Mouse (Mus musculus) lung, embryonic 15.5 days (tissue): ENCODE measurements around the gene Det1. TPM values are rescaled to one million over a fixed set of nuclear protein-coding genes. Genes with fewer than 3 reads are reported as not detected.

Source experiments
- ATAC-seq: fragments of 200-750 bp; cut with Nextera tagmentation; 2 replicates; pipeline ENCODE4 v1.8.0; 2017; ENCODE audit warnings: moderate number of reproducible peaks, borderline replicate concordance; ENCODE audit not compliant: low FRiP score, low TSS enrichment; ENCODE audit errors: extremely low read depth
- H3K27ac ChIP-seq: fragments of 300-500 bp; sonication (generic); 2 replicates; pipeline ENCODE4 v1.5.1; 2015; ENCODE audit warnings: moderate library complexity, mild to moderate bottlenecking, inconsistent platforms
- H3K27me3 ChIP-seq: fragments of 300-500 bp; sonication (generic); 2 replicates; pipeline ENCODE4 v1.6.1; 2015; ENCODE audit warnings: inconsistent platforms
- H3K36me3 ChIP-seq: fragments of 300-500 bp; sonication (generic); 2 replicates; pipeline ENCODE4 v1.6.1; 2015; ENCODE audit warnings: inconsistent platforms
- H3K4me1 ChIP-seq: fragments of 300-500 bp; sonication (generic); 2 replicates; pipeline ENCODE4 v1.6.1; 2015; ENCODE audit warnings: inconsistent platforms
- H3K4me2 ChIP-seq: fragments of 300-500 bp; sonication (generic); 2 replicates; pipeline ENCODE4 v1.6.1; 2015; ENCODE audit warnings: inconsistent platforms, mild to moderate bottlenecking, moderate library complexity
- H3K4me3 ChIP-seq: fragments of 300-500 bp; sonication (generic); 2 replicates; pipeline ENCODE4 v1.5.1; 2015; ENCODE audit warnings: mild to moderate bottlenecking, inconsistent platforms
- H3K9ac ChIP-seq: fragments of 300-500 bp; sonication (generic); 2 replicates; pipeline ENCODE4 v1.6.1; 2015; ENCODE audit warnings: inconsistent platforms
- H3K9me3 ChIP-seq: fragments of 300-500 bp; sonication (generic); 2 replicates; pipeline ENCODE4 v1.6.1; 2016; ENCODE audit warnings: inconsistent platforms
- WGBS: fragments of 180-500 bp; shearing (Covaris S2); methylation state at CpG from one replicate; pipeline ENCODE4 v1.1.7; 2015; 5-methylcytosine and 5-hydroxymethylcytosine counted together
- polyA plus RNA-seq: library from polyadenylated mRNA; unstranded; fragments of >200 nt; fragmentation: Nextera tagmentation; extraction: Ambion mirVana; gene quantifications from 2 replicates; pipeline ENCODE4 v1.2.1, GENCODE M21; 2015

Det1 gene
- 17.9 and 19.1 TPM in 2 replicates for polyA plus RNA-seq

DNA sequence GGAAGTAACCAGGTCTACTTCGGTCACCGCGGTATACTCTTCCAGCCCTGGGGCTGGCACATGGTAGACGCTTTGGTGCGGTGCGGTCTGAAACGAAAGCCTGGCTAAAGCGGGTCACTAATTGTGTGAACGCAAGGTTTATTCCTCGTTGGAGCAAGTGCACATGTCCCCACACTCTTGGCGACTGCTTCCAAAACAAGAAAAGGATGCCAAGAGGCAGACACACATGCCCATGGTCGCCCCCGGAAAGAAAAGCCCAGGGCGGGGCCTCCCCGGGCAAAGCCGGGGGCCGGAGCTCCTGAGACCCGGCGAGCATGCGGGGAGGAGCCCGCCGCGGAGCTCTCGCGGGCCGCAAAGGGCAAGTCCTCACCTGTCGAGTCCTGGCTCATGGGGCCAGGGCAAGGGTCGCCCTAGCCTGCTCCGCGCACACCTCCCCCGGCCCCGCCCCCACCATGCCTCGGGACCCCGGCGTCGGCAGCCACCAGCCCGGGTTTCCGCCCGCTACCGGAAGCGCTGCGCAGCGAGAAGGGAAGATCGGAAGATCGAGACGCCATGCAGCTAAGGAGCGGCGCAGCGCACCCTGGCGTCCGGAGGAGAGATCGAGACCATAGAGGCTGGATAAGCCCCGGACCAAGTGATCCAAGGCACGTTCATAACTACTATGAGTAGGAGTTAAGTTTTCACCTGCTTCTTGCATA, at the start of gene Det1:
Det1 (minus strand) TSS at position 527 of the 698 bp plus-strand sequence.
- Histone ChIP-seq H3K9me3 (no peaks in the 10 kb centered on the region), H3K4me3 (peak within 1 kb of the TSS; percentile 95), H3K36me3 (peaks cover 18% of the 10 kb centered on the region), H3K9ac (peak within 1 kb of the TSS; percentile 90), H3K27ac (peak within 1 kb of the TSS; percentile 72), H3K4me2 (peak within 1 kb of the TSS; percentile 66), H3K4me1 (peaks cover 8% of the 10 kb centered on the region), H3K27me3 (no peaks in the 10 kb centered on the region)
- peak; percentile 91 for ATAC-seq
- under 1% methylated on average over 54 of the region's 54 CpGs for WGBS

DNA sequence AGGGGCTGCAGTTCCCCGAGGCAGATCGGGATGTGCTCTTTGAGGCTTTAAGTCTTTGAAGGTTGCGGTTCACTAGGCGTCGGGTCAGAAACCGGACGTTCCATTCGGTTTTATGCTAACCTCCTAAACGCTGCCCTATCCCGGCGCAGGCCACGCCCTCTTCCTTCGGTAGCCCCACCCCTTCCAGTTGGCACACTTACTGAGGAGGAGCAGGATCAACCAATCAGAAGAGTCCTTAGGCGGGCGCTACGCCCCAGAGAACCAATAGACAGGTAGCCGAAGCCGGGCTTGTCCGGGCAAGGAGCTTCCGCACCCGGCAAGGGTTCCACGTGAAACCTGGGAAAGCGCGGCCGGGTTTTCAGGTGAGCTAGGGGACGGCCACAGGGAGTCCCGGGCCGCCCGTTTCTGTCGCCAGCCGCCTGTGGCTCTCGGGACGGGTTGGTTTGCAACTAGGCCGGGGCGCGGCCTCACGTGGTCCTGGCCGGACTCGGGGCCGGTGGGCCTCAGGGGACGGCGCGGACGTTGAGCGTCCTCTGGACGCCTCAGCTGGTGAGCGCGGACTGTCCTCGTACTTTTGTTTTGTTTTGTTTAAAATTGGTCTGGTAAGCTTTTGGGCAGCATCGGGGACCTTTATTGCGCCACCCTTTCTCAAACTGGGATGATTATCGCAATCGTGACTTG, 48.7 kb upstream of the Det1 start, which contains the start of gene Aen:
Aen (plus strand) TSS at position 202 of the 681 bp plus-strand sequence.
- Histone ChIP-seq H3K4me3 (peak within 1 kb of the TSS; percentile 82), H3K9me3 (no peaks in the 10 kb centered on the region), H3K36me3 (peaks cover 2% of the 10 kb centered on the region; the same call in 1 of the 2 replicates), H3K9ac (peak within 1 kb of the TSS; percentile 58), H3K4me2 (peak within 1 kb of the TSS; percentile 80), H3K27ac (no peak within 1 kb of the TSS), H3K27me3 (no peaks in the 10 kb centered on the region), H3K4me1 (peaks cover 19% of the 10 kb centered on the region)
- peak; percentile 98 for ATAC-seq
- WGBS, result 2% methylated on average over 53 of the region's 53 CpGs

- Histone ChIP-seq H3K9ac (peak overlapping the region; percentile 17; the same call in 1 of the 2 replicates), H3K27ac (no peak overlapping the region)
- 53% methylated on average over 13 of the region's 13 CpGs for WGBS
These were observed 48.1 kb upstream of the Det1 start for GRCm38 (mm10) chr7:78895021-78895652.

DNA sequence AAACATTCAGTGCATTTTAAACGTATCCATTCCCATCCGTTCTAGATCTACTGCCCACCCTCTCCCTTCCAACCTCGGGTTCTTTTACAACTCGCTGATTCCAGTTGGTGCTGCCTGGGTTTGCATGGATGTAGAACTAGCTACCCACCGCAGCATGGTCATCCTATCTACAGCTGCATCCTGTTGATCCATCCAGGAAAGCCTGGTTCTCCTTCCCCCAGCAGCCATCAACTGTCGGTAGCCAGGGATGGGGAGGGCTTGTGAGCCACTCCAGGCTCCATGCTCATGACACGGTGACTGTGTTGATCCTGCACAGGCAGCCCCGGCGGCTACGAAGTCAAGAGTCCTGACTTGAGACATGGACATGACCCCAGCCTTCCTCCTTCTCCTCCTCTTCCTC, 46.9 kb upstream of the Det1 start:
- Histone ChIP-seq H3K27ac (no peak overlapping the region), H3K4me2 (no peak overlapping the region), H3K27me3 (peaks cover 4% of the 10 kb centered on the region; the same call in 1 of the 2 replicates), H3K4me3 (no peak overlapping the region), H3K4me1 (peaks cover 19% of the 10 kb centered on the region), H3K9me3 (no peaks in the 10 kb centered on the region), H3K36me3 (peaks cover 2% of the 10 kb centered on the region; the same call in 1 of the 2 replicates), H3K9ac (no peak overlapping the region)
- WGBS, result 78% methylated on average over 10 of the region's 10 CpGs
- no peak for ATAC-seq

More at GRCm38 (mm10) chr7:78895021-78895652, 48.1 kb upstream of the Det1 start:
- Histone ChIP-seq H3K4me2 (peak overlapping the region; percentile 80), H3K36me3 (peaks cover 2% of the 10 kb centered on the region; the same call in 1 of the 2 replicates), H3K27me3 (no peaks in the 10 kb centered on the region), H3K4me1 (peaks cover 19% of the 10 kb centered on the region), H3K9me3 (no peaks in the 10 kb centered on the region), H3K4me3 (peak overlapping the region; percentile 82)
- ATAC-seq, result no peak

GRCm38 (mm10) chr7:78890641-78891040, 43.6 kb upstream of the Det1 start:
- Histone ChIP-seq H3K4me1 (0 out of 2 replicates have a peak, but pooled peaks cover 4% of the 10 kb centered on the region), H3K27ac (no peak overlapping the region), H3K9ac (no peak overlapping the region), H3K4me2 (no peak overlapping the region), H3K27me3 (peaks cover 18% of the 10 kb centered on the region), H3K9me3 (no peaks in the 10 kb centered on the region), H3K36me3 (no peaks in the 10 kb centered on the region), H3K4me3 (no peak overlapping the region)
- 1% methylated on average over 16 of the region's 16 CpGs for WGBS
- no peak for ATAC-seq

DNA sequence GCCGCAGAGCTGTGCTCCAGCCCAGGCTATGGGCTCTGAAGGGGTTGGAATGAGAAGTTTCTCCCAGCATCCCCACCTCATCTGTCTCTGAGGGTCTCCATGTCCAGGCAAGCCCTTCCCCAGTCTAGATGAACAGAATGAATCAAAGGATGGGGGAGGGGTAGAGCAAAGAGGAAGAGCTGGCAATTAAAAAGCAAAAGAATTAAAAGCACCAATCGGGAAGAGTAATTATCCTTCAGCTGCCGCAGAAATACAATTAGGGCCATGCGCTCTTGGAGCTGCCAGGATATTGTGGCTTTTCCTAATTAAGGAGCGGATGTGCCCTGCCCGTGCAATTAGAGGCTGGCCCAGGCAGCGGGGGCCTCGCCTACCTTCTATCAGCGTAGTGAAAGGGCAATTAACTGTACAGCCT, 40.4 kb upstream of the Det1 start:
- no peaks in the 10 kb centered on the region for H3K36me3 ChIP-seq
- H3K27ac ChIP-seq, result no peak overlapping the region
- WGBS, result 70% methylated on average over 9 of the region's 9 CpGs
- no peak for ATAC-seq
- peaks cover 7% of the 10 kb centered on the region; the same call in 1 of the 2 replicates for H3K4me1 ChIP-seq
- no peak overlapping the region for H3K4me3 ChIP-seq
- H3K27me3 ChIP-seq, result peaks cover 49% of the 10 kb centered on the region
- H3K9ac ChIP-seq, result no peak overlapping the region
- H3K4me2 ChIP-seq, result no peak overlapping the region
- no peaks in the 10 kb centered on the region for H3K9me3 ChIP-seq

DNA sequence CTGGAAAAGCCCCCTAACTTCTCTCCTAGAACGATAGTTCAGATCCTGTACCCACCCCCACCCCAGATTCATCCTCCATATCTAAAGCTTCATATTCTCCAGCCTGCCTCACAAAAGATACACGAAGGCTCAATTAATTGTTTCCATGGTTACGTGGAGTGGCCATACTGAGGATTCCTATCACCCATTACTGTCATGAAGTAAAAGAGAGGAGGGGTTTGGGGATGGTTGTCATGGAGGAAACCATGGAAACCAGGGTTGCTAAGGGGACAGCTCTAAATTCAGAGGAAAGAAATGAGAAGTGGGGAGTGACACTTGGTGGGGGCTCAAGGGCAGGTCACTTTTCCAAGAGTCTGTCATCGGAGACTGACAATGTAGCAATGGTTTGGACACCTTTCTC, 39.4 kb upstream of the Det1 start:
- Histone ChIP-seq H3K4me2 (no peak overlapping the region), H3K4me1 (peaks cover 9% of the 10 kb centered on the region; the same call in 1 of the 2 replicates), H3K36me3 (no peaks in the 10 kb centered on the region), H3K27me3 (peaks cover 57% of the 10 kb centered on the region), H3K4me3 (no peak overlapping the region), H3K9me3 (no peaks in the 10 kb centered on the region), H3K27ac (no peak overlapping the region), H3K9ac (no peak overlapping the region)
- no peak for ATAC-seq
- WGBS, result 60% methylated on average over 4 of the region's 4 CpGs

DNA sequence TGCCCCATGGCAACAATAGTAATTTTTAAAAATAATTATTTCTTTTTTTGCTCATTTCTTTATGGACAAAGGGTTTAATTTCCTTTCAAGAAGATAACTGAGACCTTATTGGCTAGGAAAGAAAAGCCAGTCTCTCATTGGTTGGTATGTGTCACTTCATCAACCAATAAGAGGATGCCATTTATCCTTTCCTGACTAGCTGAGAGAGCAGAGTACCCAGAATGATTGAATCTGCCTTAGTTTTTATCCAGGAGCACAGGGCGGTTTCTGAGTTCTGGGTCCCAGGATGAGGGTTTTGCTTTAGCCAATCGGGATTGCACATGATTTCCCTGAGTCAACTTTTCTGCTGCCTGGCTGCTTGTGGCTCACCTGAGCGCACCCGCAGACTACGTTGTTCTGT, 38.3 kb upstream of the Det1 start:
- peaks cover 9% of the 10 kb centered on the region; the same call in 1 of the 2 replicates for H3K4me1 ChIP-seq
- WGBS, result 72% methylated on average over 5 of the region's 5 CpGs
- no peaks in the 10 kb centered on the region for H3K9me3 ChIP-seq
- peaks cover 66% of the 10 kb centered on the region for H3K27me3 ChIP-seq
- no peak overlapping the region for H3K4me3 ChIP-seq
- no peaks in the 10 kb centered on the region for H3K36me3 ChIP-seq
- no peak overlapping the region for H3K27ac ChIP-seq
- no peak for ATAC-seq
- no peak overlapping the region for H3K4me2 ChIP-seq
- no peak overlapping the region for H3K9ac ChIP-seq

DNA sequence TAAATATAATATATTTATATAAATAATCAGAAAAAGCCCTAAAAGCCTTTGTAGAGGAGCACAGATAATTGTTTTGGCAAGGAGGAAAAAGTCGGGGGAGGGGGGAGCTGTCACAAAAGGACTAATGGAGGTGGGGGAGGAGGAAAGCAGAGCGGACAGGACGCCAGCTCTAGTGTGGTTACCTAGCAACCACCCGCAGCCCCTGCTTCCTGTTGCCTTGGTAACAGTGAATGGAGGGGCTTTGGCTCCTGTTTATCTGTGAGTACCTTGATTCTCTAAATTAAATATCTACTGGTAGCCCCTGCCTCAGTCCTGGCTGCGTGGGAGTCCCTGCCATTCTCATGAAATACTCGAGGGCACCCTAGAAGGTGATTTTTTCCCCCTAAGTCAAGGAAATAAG, 37.1 kb upstream of the Det1 start:
- Histone ChIP-seq H3K27me3 (peaks cover 72% of the 10 kb centered on the region), H3K4me3 (no peak overlapping the region), H3K9me3 (no peaks in the 10 kb centered on the region), H3K9ac (no peak overlapping the region), H3K36me3 (no peaks in the 10 kb centered on the region), H3K4me1 (peaks cover 9% of the 10 kb centered on the region; the same call in 1 of the 2 replicates), H3K4me2 (no peak overlapping the region), H3K27ac (no peak overlapping the region)
- no peak for ATAC-seq
- WGBS, result 7% methylated on average over 6 of the region's 6 CpGs

DNA sequence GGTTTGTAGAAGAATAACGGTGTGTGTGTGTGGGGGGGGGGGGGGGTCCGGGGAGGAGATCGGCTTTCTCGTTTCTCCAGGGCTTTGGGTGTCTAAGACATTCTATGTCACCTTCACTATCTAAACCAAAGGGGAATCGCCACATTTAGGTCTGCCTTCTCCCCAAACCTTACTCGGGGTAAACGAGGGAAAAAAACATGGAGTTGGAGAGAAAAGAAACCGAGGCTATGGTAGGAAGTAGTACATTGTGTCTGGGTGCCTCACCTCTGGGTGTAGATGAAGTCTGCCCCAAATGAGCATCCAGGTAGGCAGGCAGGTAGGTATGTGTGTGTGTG, 36.6 kb upstream of the Det1 start:
- peaks cover 9% of the 10 kb centered on the region; the same call in 1 of the 2 replicates for H3K4me1 ChIP-seq
- peaks cover 71% of the 10 kb centered on the region for H3K27me3 ChIP-seq
- WGBS, result 11% methylated on average over 8 of the region's 8 CpGs

DNA sequence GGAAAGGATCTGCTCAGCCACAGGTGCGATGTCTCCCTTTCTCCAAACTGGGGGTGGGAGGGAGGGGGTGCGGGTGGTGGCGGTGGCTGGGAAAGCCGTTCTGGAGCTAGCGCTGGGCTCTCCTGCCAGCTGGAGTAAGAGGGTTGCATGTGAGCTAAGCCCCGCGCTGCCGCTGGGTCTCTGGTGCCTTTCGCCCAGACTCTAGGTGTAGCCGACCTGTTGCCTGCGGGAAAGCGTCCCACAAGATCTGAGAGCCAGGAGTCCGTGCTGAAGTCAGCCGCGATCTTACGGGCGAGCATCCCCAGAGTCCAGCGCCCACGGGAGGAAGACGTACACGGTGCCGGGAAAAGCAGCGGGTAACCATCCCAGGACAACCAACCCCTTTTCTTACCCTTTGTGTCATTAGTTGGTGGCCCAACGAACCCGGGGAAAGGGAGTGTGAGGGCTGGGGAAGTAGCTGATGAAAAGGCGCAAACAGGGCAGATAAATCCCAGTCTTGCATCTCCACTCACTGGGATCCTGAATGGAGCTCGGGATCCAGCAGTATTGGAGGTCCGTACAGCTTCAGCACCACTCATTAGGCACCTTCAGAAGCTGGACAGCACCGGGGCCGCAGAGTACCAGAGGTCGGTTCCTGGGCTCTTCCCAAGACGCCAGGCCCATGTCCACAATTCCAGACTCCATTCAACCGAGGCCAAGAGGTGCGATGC, 36.1 kb upstream of the Det1 start:
- no peak overlapping the region for H3K9ac ChIP-seq
- peaks cover 67% of the 10 kb centered on the region for H3K27me3 ChIP-seq
- peaks cover 9% of the 10 kb centered on the region; the same call in 1 of the 2 replicates for H3K4me1 ChIP-seq
- no peaks in the 10 kb centered on the region for H3K36me3 ChIP-seq
- H3K4me2 ChIP-seq, result no peak overlapping the region
- no peak overlapping the region for H3K4me3 ChIP-seq
- H3K27ac ChIP-seq, result no peak overlapping the region
- ATAC-seq, result no peak
- 1% methylated on average over 34 of the region's 34 CpGs for WGBS
- H3K9me3 ChIP-seq, result no peaks in the 10 kb centered on the region

More for the DNA sequence above, 36.6 kb upstream of the Det1 start:
- Histone ChIP-seq H3K4me2 (no peak overlapping the region), H3K9me3 (no peaks in the 10 kb centered on the region), H3K9ac (no peak overlapping the region), H3K27ac (no peak overlapping the region), H3K36me3 (no peaks in the 10 kb centered on the region), H3K4me3 (no peak overlapping the region)
- no peak for ATAC-seq
